Mouse (Mus musculus): Measurements from ENCODE around the gene Gm8677. TPM values are rescaled to one million over a fixed set of nuclear protein-coding genes. Genes with fewer than 3 reads are reported as not detected.
"Not testable (repeated sequence)": the region's sequence is repeated elsewhere in the genome, so short reads cannot be mapped to it uniquely, and the experiment has no call there.

Gene Gm8677
- not detected in 2 replicates for total RNA-seq (2014; rRNA removed)
- not detected in 2 replicates for polyA plus RNA-seq (2015; fragmentation: Nextera tagmentation; extraction: Ambion mirVana)

DNA sequence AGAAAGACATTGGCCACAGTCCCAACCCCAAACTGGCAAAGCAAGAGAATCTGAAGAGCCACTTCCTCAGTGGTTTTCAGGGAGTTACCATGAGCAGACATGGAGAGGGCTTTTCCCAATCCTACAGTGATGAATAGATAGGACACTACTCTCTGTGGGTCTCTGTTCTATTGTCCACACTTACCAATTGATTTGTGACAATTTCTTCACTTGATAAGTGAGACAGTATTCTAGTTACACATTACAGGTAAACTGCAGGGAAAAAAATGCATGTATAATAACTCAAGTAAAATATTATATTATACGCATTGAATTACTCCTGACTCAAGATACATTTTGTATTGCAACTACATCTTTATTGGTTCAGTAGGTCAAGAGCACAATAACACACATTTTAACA lies at the start of gene Gm8677:
Gm8677 (minus strand) TSS at position 101 of the 400 bp plus-strand sequence.
- no CpG with 5 or more reads among the region's 1 CpGs for WGBS
- not testable (repeated sequence) for H3K4me3 ChIP-seq (ENCODE audit: low read depth, low read length)

DNA sequence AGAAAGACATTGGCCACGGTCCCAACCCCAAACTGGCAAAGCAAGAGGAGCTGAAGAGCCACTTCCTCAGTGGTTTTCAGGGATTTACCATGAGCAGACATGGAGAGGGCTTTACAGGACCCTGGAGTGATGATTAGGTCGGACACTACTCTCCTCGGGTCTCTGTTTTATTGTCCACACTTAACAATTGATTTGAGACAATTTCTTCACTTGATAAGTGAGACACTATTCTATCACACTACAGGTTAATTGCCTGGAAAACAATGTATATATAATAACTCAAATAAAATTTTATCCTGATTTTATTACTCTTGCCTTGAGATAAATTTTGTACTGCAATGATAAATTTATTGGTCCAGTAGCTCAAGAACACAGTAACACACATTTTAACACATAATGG lies 30.6 kb upstream of the Gm8677 start, which contains the start of gene Gm4201:
Gm4201 (minus strand) TSS at position 101 of the 400 bp plus-strand sequence.
- H3K9me3 ChIP-seq (ENCODE audit: low read length); H3K27ac ChIP-seq (ENCODE audit: low read depth, low read length); H3K27me3 ChIP-seq (ENCODE audit: insufficient read depth, low read length); H3K4me3 ChIP-seq (ENCODE audit: low read depth, low read length); H3K9ac ChIP-seq (replicated peaks; ENCODE audit: low read length, poor library complexity, severe bottlenecking); H3K4me1 ChIP-seq (ENCODE audit: insufficient read depth, low read length); ATAC-seq (ENCODE audit: low FRiP score); H3K36me3 ChIP-seq (ENCODE audit: insufficient read depth, low read length); DNase-seq (ENCODE audit: low spot score); H3K4me2 ChIP-seq (ENCODE audit: low read depth, low read length, poor library complexity, severe bottlenecking): not testable (repeated sequence)
- no CpG with 5 or more reads among the region's 3 CpGs for WGBS

More for the DNA sequence above, at the start of gene Gm8677:
- ATAC-seq (ENCODE audit: low FRiP score); H3K9ac ChIP-seq (replicated peaks; ENCODE audit: low read length, poor library complexity, severe bottlenecking); H3K4me2 ChIP-seq (ENCODE audit: low read depth, low read length, poor library complexity, severe bottlenecking); H3K27me3 ChIP-seq (ENCODE audit: insufficient read depth, low read length); H3K36me3 ChIP-seq (ENCODE audit: insufficient read depth, low read length); H3K27ac ChIP-seq (ENCODE audit: low read depth, low read length); H3K9me3 ChIP-seq (ENCODE audit: low read length); DNase-seq (ENCODE audit: low spot score); H3K4me1 ChIP-seq (ENCODE audit: insufficient read depth, low read length): not testable (repeated sequence)

DNA sequence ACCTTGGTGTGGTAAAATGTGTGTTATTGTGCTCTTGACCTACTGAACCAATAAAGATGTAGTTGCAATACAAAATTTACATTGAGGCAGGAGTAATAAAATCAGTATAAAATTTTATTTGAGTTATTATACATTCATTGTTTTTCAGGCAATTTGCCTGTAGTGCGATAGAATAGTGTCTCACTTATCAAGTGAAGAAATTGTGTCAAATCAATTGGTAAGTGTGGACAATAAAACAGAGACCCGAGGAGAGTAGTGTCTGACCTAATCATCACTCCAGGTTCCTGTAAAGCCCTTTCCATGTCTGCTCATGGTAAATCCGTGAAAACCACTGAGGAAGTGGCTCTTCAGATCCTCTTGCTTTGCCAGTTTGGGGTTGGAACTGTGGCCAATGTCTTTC lies 12.0 kb downstream of the Gm8677 start, which contains the start of gene Vmn1r152:
Vmn1r152 (plus strand) TSS at position 301 of the 400 bp plus-strand sequence.
- not testable (repeated sequence) for H3K9ac ChIP-seq (replicated peaks; ENCODE audit: low read length, poor library complexity, severe bottlenecking); H3K9me3 ChIP-seq (ENCODE audit: low read length); H3K4me2 ChIP-seq (ENCODE audit: low read depth, low read length, poor library complexity, severe bottlenecking); H3K27me3 ChIP-seq (ENCODE audit: insufficient read depth, low read length); H3K4me3 ChIP-seq (ENCODE audit: low read depth, low read length); DNase-seq (ENCODE audit: low spot score); H3K27ac ChIP-seq (ENCODE audit: low read depth, low read length); ATAC-seq (ENCODE audit: low FRiP score); H3K36me3 ChIP-seq (ENCODE audit: insufficient read depth, low read length); H3K4me1 ChIP-seq (ENCODE audit: insufficient read depth, low read length)
- no CpG with 5 or more reads among the region's 3 CpGs for WGBS

DNA sequence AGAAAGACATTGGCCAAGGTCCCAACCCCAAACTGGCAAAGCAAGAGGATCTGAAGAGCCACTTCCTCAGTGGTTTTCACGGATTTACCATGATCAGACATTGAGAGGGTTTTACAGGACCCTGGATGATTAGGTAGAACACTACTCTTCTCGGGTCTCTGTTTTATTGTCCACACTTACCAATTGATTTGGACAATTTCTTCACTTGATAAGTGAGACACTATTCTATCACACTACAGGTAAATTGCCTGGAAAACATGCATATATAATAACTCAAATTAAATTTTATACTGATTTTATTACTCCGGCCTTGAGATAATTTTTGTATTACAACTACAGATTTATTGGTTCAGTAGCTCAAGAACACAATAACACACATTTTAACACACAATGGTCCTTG lies 35.1 kb downstream of the Gm8677 start, which contains the start of gene Vmn1r151:
Vmn1r151 (minus strand) TSS at position 101 of the 400 bp plus-strand sequence.
- not testable (repeated sequence) for H3K27ac ChIP-seq (ENCODE audit: low read depth, low read length); H3K27me3 ChIP-seq (ENCODE audit: insufficient read depth, low read length); H3K4me2 ChIP-seq (ENCODE audit: low read depth, low read length, poor library complexity, severe bottlenecking); H3K9me3 ChIP-seq (ENCODE audit: low read length); ATAC-seq (ENCODE audit: low FRiP score); H3K4me3 ChIP-seq (ENCODE audit: low read depth, low read length); H3K9ac ChIP-seq (replicated peaks; ENCODE audit: low read length, poor library complexity, severe bottlenecking); H3K4me1 ChIP-seq (ENCODE audit: insufficient read depth, low read length); DNase-seq (ENCODE audit: low spot score); H3K36me3 ChIP-seq (ENCODE audit: insufficient read depth, low read length)
- 35% methylated on average over 1 of the region's 3 CpGs for WGBS

Other genes with a start within 250 kb of the Gm8677 start
- not detected in 2 replicates for gene Gm4187, start 205.2 kb downstream of the Gm8677 start, total RNA-seq (2014; rRNA removed)
- not detected in 2 replicates for gene Gm4187, start 205.2 kb downstream of the Gm8677 start, polyA plus RNA-seq (2015; fragmentation: Nextera tagmentation; extraction: Ambion mirVana)
- gene Gm8660, start 163.8 kb downstream of the Gm8677 start, total RNA-seq (2014; rRNA removed): not detected in 2 replicates
- gene Gm8660, start 163.8 kb downstream of the Gm8677 start, polyA plus RNA-seq (2015; fragmentation: Nextera tagmentation; extraction: Ambion mirVana): not detected in 2 replicates
- gene Vmn1r148, start 121.3 kb downstream of the Gm8677 start, total RNA-seq (2014; rRNA removed): not detected in 2 replicates
- not detected in 2 replicates for gene Vmn1r148, start 121.3 kb downstream of the Gm8677 start, polyA plus RNA-seq (2015; fragmentation: Nextera tagmentation; extraction: Ambion mirVana)
- not detected in 2 replicates for gene Vmn1r149, start 96.7 kb downstream of the Gm8677 start, total RNA-seq (2014; rRNA removed)
- not detected in 2 replicates for gene Vmn1r149, start 96.7 kb downstream of the Gm8677 start, polyA plus RNA-seq (2015; fragmentation: Nextera tagmentation; extraction: Ambion mirVana)
- not detected in 2 replicates for gene Gm10665, start 70.8 kb downstream of the Gm8677 start, total RNA-seq (2014; rRNA removed)
- not detected in 2 replicates for gene Gm10665, start 70.8 kb downstream of the Gm8677 start, polyA plus RNA-seq (2015; fragmentation: Nextera tagmentation; extraction: Ambion mirVana)
- not detected in 2 replicates for gene Vmn1r151, start 35.2 kb downstream of the Gm8677 start, total RNA-seq (2014; rRNA removed)
- not detected in 2 replicates for gene Vmn1r151, start 35.2 kb downstream of the Gm8677 start, polyA plus RNA-seq (2015; fragmentation: Nextera tagmentation; extraction: Ambion mirVana)
- not detected in 2 replicates for gene Vmn1r152, start 11.9 kb downstream of the Gm8677 start, total RNA-seq (2014; rRNA removed)
- not detected in 2 replicates for gene Vmn1r152, start 11.9 kb downstream of the Gm8677 start, polyA plus RNA-seq (2015; fragmentation: Nextera tagmentation; extraction: Ambion mirVana)
- gene Gm4201, start 30.5 kb upstream of the Gm8677 start, total RNA-seq (2014; rRNA removed): not detected in 2 replicates
- not detected in 2 replicates for gene Gm4201, start 30.5 kb upstream of the Gm8677 start, polyA plus RNA-seq (2015; fragmentation: Nextera tagmentation; extraction: Ambion mirVana)
- gene Gm4565, start 53.2 kb upstream of the Gm8677 start, total RNA-seq (2014; rRNA removed): not detected in 2 replicates
- gene Gm4565, start 53.2 kb upstream of the Gm8677 start, polyA plus RNA-seq (2015; fragmentation: Nextera tagmentation; extraction: Ambion mirVana): not detected in 2 replicates
- gene Vmn1r155, start 123.1 kb upstream of the Gm8677 start, total RNA-seq (2014; rRNA removed): not detected in 2 replicates
- gene Vmn1r155, start 123.1 kb upstream of the Gm8677 start, polyA plus RNA-seq (2015; fragmentation: Nextera tagmentation; extraction: Ambion mirVana): not detected in 2 replicates
- not detected in 2 replicates for gene Gm8693, start 157.4 kb upstream of the Gm8677 start, total RNA-seq (2014; rRNA removed)
- not detected in 2 replicates for gene Gm8693, start 157.4 kb upstream of the Gm8677 start, polyA plus RNA-seq (2015; fragmentation: Nextera tagmentation; extraction: Ambion mirVana)
- not detected in 2 replicates for gene Gm4567, start 184.8 kb upstream of the Gm8677 start, total RNA-seq (2014; rRNA removed)
- not detected in 2 replicates for gene Gm4567, start 184.8 kb upstream of the Gm8677 start, polyA plus RNA-seq (2015; fragmentation: Nextera tagmentation; extraction: Ambion mirVana)
- not detected in 2 replicates for gene Vmn1r157, start 226.8 kb upstream of the Gm8677 start, total RNA-seq (2014; rRNA removed)
- gene Vmn1r157, start 226.8 kb upstream of the Gm8677 start, polyA plus RNA-seq (2015; fragmentation: Nextera tagmentation; extraction: Ambion mirVana): not detected in 2 replicates

Measured in midbrain, postnatal 0 days (tissue).